Mouse (Mus musculus) kidney, postnatal 0 days (tissue): ENCODE measurements around the gene Olfml1. TPM values are rescaled to one million over a fixed set of nuclear protein-coding genes. Genes with fewer than 3 reads are reported as not detected.

ENCODE experiments used
- ATAC-seq: fragments of 200-750 bp; cut with Nextera tagmentation; replicated peaks from 2 replicates; pipeline ENCODE4 v1.8.0; 2017; ENCODE audit warnings: low read depth, moderate number of reproducible peaks, moderate TSS enrichment, moderate library complexity; ENCODE audit not compliant: low FRiP score
- DNase-seq: peaks from one replicate; pipeline ENCODE4 v3.0.0-alpha.2; 2016; ENCODE audit warnings: low spot score
- H3K27ac ChIP-seq: fragments of 300-500 bp; sonication (generic); 2 replicates; pipeline ENCODE4 v1.5.1; 2014; ENCODE audit warnings: mild to moderate bottlenecking
- H3K27me3 ChIP-seq: fragments of 300-500 bp; sonication (generic); 2 replicates; pipeline ENCODE4 v1.6.1; 2014; ENCODE audit warnings: low read length, mixed read lengths; ENCODE audit not compliant: insufficient read depth
- H3K36me3 ChIP-seq: fragments of 300-500 bp; sonication (generic); 2 replicates; pipeline ENCODE4 v1.6.1; 2014; ENCODE audit warnings: low read length, mixed read lengths; ENCODE audit not compliant: insufficient read depth
- H3K4me1 ChIP-seq: fragments of 300-500 bp; sonication (generic); replicated peaks from 2 replicates; pipeline ENCODE4 v1.6.1; 2014; ENCODE audit warnings: antibody characterized with exemption, low read length, mixed read lengths; ENCODE audit not compliant: insufficient read depth
- H3K4me2 ChIP-seq: fragments of 300-500 bp; sonication (generic); 2 replicates; pipeline ENCODE4 v1.6.1; 2014; ENCODE audit warnings: mild to moderate bottlenecking, low read length, moderate library complexity, mixed read lengths
- H3K4me3 ChIP-seq: fragments of 300-500 bp; sonication (generic); replicated peaks from 2 replicates; pipeline ENCODE4 v1.5.1; 2014; ENCODE audit warnings: low read depth, low read length
- H3K9ac ChIP-seq: fragments of 300-500 bp; sonication (generic); 2 replicates; pipeline ENCODE4 v1.6.1; 2014; ENCODE audit warnings: low read depth, low read length
- H3K9me3 ChIP-seq: fragments of 300-500 bp; sonication (generic); replicated peaks from 2 replicates; pipeline ENCODE4 v1.6.1; 2016; ENCODE audit warnings: low read length, inconsistent platforms, mixed read lengths
- CTCF ChIP-seq: IDR thresholded peaks from 2 replicates; pipeline ENCODE4 v1.5.1; 2016; ENCODE audit warnings: antibody characterized with exemption, low read depth, mild to moderate bottlenecking, moderate library complexity
- WGBS: fragments of 180-500 bp; shearing (Covaris S2); extraction: QIAGEN DNeasy Blood & Tissue Kit; methylation state at CpG from one replicate; pipeline ENCODE4 v1.1.7; 2014; 5-methylcytosine and 5-hydroxymethylcytosine counted together
- polyA plus RNA-seq: library from polyadenylated mRNA; unstranded; fragments of >200 nt; fragmentation: Nextera tagmentation; extraction: Ambion mirVana; gene quantifications from 2 replicates; pipeline ENCODE4 v1.2.1, GENCODE M21; 2015

Olfml1 gene
- polyA plus RNA-seq, 1 experiment from 2014 or later = 24.9 TPM

- Histone ChIP-seq H3K27me3 (no peaks in the 10 kb centered on the region), H3K4me1 (0 out of 2 replicates have a peak, but pooled peaks cover 2% of the 10 kb centered on the region), H3K4me3 (no peak overlapping the region), H3K9me3 (no peaks in the 10 kb centered on the region), H3K9ac (no peak overlapping the region), H3K27ac (no peak overlapping the region), H3K4me2 (no peak overlapping the region), H3K36me3 (no peaks in the 10 kb centered on the region)
- ATAC-seq = no peak
- peak; percentile 25 for DNase-seq
- TF ChIP-seq CTCF = no peak
- WGBS = 34% methylated on average over 2 of the region's 2 CpGs
Observed at GRCm38 (mm10) chr7:107592641-107593040, 25.4 kb downstream of the Olfml1 start.

GRCm38 (mm10) chr7:107593904-107594303, 26.7 kb downstream of the Olfml1 start:
- Histone ChIP-seq H3K9me3 (no peaks in the 10 kb centered on the region), H3K36me3 (no peaks in the 10 kb centered on the region), H3K4me3 (no peak overlapping the region), H3K4me2 (peak overlapping the region; percentile 88), H3K4me1 (0 out of 2 replicates have a peak, but pooled peaks cover 2% of the 10 kb centered on the region), H3K27me3 (no peaks in the 10 kb centered on the region), H3K27ac (peak overlapping the region; percentile 81; the same call in 1 of the 2 replicates), H3K9ac (no peak overlapping the region)
- DNase-seq = no peak
- TF ChIP-seq CTCF = no peak
- ATAC-seq = no peak
- WGBS = 37% methylated on average over 7 of the region's 7 CpGs

GRCm38 (mm10) chr7:107594325-107594856, 27.1 kb downstream of the Olfml1 start:
- TF ChIP-seq CTCF = peak; percentile 69
- DNase-seq (peak; percentile 88), ATAC-seq (peak; percentile 70)
- peak overlapping the region; percentile 81 for H3K27ac ChIP-seq
- H3K4me2 ChIP-seq = peak overlapping the region; percentile 88
- H3K9ac ChIP-seq = peak overlapping the region; percentile 47
- 1% methylated on average over 16 of the region's 16 CpGs for whole genome bisulfite sequencing
- H3K36me3 ChIP-seq = no peaks in the 10 kb centered on the region
- no peaks in the 10 kb centered on the region for H3K9me3 ChIP-seq
- H3K27me3 ChIP-seq = no peaks in the 10 kb centered on the region
- 0 out of 2 replicates have a peak, but pooled peaks cover 2% of the 10 kb centered on the region for H3K4me1 ChIP-seq
- peak overlapping the region; percentile 45 for H3K4me3 ChIP-seq

- peak; percentile 99 for ATAC-seq
- no peaks in the 10 kb centered on the region for H3K9me3 ChIP-seq
- H3K4me3 ChIP-seq = peak within 1 kb of the TSS; percentile 45
- DNase-seq = peak; percentile 88
- under 1% methylated on average over 24 of the region's 24 CpGs for WGBS
- peak within 1 kb of the TSS; percentile 88 for H3K4me2 ChIP-seq
- no peak for TF ChIP-seq CTCF
- no peaks in the 10 kb centered on the region for H3K27me3 ChIP-seq
- peak within 1 kb of the TSS; percentile 81 for H3K27ac ChIP-seq
- H3K4me1 ChIP-seq = 0 out of 2 replicates have a peak, but pooled peaks cover 2% of the 10 kb centered on the region
- H3K9ac ChIP-seq = peak within 1 kb of the TSS; percentile 47
- no peaks in the 10 kb centered on the region for H3K36me3 ChIP-seq
Observed at GRCm38 (mm10) chr7:107594857-107595402, 27.7 kb downstream of the Olfml1 start, which contains the start of gene Ppfibp2. Gene Ppfibp2 (plus strand): TSS chr7:107595207.

GRCm38 (mm10) chr7:107595426-107595825, 28.2 kb downstream of the Olfml1 start:
- no peaks in the 10 kb centered on the region for H3K27me3 ChIP-seq
- H3K4me2 ChIP-seq = peak overlapping the region; percentile 88
- peak overlapping the region; percentile 45 for H3K4me3 ChIP-seq
- no peaks in the 10 kb centered on the region for H3K9me3 ChIP-seq
- H3K36me3 ChIP-seq = no peaks in the 10 kb centered on the region
- H3K27ac ChIP-seq = no peak overlapping the region
- no peak for TF ChIP-seq CTCF
- peak overlapping the region; percentile 47; the same call in 1 of the 2 replicates for H3K9ac ChIP-seq
- 17% methylated on average over 13 of the region's 13 CpGs for whole genome bisulfite sequencing
- 0 out of 2 replicates have a peak, but pooled peaks cover 2% of the 10 kb centered on the region for H3K4me1 ChIP-seq
- ATAC-seq (no peak), DNase-seq (no peak)

- H3K4me2 ChIP-seq = no peak overlapping the region
- TF ChIP-seq CTCF = no peak
- no peak overlapping the region for H3K4me3 ChIP-seq
- no peaks in the 10 kb centered on the region for H3K27me3 ChIP-seq
- DNase-seq = no peak
- no peaks in the 10 kb centered on the region for H3K36me3 ChIP-seq
- ATAC-seq = no peak
- no peak overlapping the region for H3K9ac ChIP-seq
- H3K9me3 ChIP-seq = no peaks in the 10 kb centered on the region
- H3K4me1 ChIP-seq = 0 out of 2 replicates have a peak, but pooled peaks cover 2% of the 10 kb centered on the region
- no peak overlapping the region for H3K27ac ChIP-seq
Observed at GRCm38 (mm10) chr7:107596753-107597152, 29.5 kb downstream of the Olfml1 start.
